Mouse (Mus musculus) erythroblast, embryonic 14.5 days (primary cell): Measurements from ENCODE around the gene Hdc. TPM values are rescaled to one million over a fixed set of nuclear protein-coding genes. Genes with fewer than 3 reads are reported as not detected.

ENCODE experiments used
- H3K27me3 ChIP-seq: 2 replicates; pipeline ENCODE4 v1.6.1; 2012; ENCODE audit warnings: inconsistent platforms; ENCODE audit not compliant: control insufficient read depth
- H3K36me3 ChIP-seq: 2 replicates; pipeline ENCODE4 v1.6.1; 2012; ENCODE audit warnings: mild to moderate bottlenecking, inconsistent platforms; ENCODE audit not compliant: control insufficient read depth
- H3K4me1 ChIP-seq: 2 replicates; pipeline ENCODE4 v1.6.1; 2012; ENCODE audit warnings: inconsistent platforms; ENCODE audit not compliant: control insufficient read depth
- H3K4me3 ChIP-seq: replicated peaks from 2 replicates; pipeline ENCODE3; 2012; ENCODE audit warnings: moderate library complexity, mild to moderate bottlenecking, inconsistent platforms
- H3K9me3 ChIP-seq: 2 replicates; pipeline ENCODE4 v1.6.1; 2012; ENCODE audit warnings: low read length, inconsistent platforms, mixed read lengths; ENCODE audit not compliant: control insufficient read depth
- GATA1 ChIP-seq: IDR thresholded peaks from 2 replicates; pipeline ENCODE4 v1.6.1; 2012; ENCODE audit warnings: low read length, inconsistent platforms, mixed read lengths
- TAL1 ChIP-seq: IDR thresholded peaks from 3 replicates; pipeline ENCODE4 v1.6.1; 2012; ENCODE audit warnings: low read length, inconsistent platforms, mixed read lengths
- polyA plus RNA-seq: library from polyadenylated mRNA; stranded (reverse); fragments of >175 nt; gene quantifications from 2 replicates; pipeline ENCODE4 v1.2.3, GENCODE M21; 2012

The Hdc gene
- polyA plus RNA-seq, 1 experiment, result 0.28 TPM

- peak overlapping the region; percentile 14 for H3K4me3 ChIP-seq
- peaks cover 6% of the 10 kb centered on the region for H3K4me1 ChIP-seq
- no peaks in the 10 kb centered on the region for H3K36me3 ChIP-seq
- TF ChIP-seq GATA1, result no peak
- no peak for TF ChIP-seq TAL1
- H3K27me3 ChIP-seq, result no peaks in the 10 kb centered on the region
- no peaks in the 10 kb centered on the region; the same call in 1 of the 2 replicates for H3K9me3 ChIP-seq
These were observed 25.1 kb downstream of the Hdc start for GRCm38 (mm10) chr2:126593831-126594610.

- Histone ChIP-seq H3K27me3 (no peaks in the 10 kb centered on the region), H3K4me3 (no peak overlapping the region), H3K9me3 (no peaks in the 10 kb centered on the region; the same call in 1 of the 2 replicates), H3K36me3 (peaks cover 3% of the 10 kb centered on the region; the same call in 1 of the 2 replicates), H3K4me1 (peaks cover 4% of the 10 kb centered on the region; the same call in 1 of the 2 replicates)
- TF ChIP-seq TAL1, result no peak
- no peak for TF ChIP-seq GATA1
These were observed 27.8 kb downstream of the Hdc start for GRCm38 (mm10) chr2:126591304-126591703.

- Histone ChIP-seq H3K9me3 (no peaks in the 10 kb centered on the region), H3K36me3 (peaks cover 3% of the 10 kb centered on the region; the same call in 1 of the 2 replicates), H3K27me3 (no peaks in the 10 kb centered on the region), H3K4me1 (no peaks in the 10 kb centered on the region), H3K4me3 (no peak overlapping the region)
- no peak for TF ChIP-seq TAL1
- TF ChIP-seq GATA1, result no peak
These were observed 31.6 kb downstream of the Hdc start for GRCm38 (mm10) chr2:126587468-126587867.

GRCm38 (mm10) chr2:126584621-126585369, 34.3 kb downstream of the Hdc start:
- Histone ChIP-seq H3K27me3 (no peaks in the 10 kb centered on the region), H3K36me3 (peaks cover 5% of the 10 kb centered on the region; the same call in 1 of the 2 replicates), H3K4me3 (no peak overlapping the region), H3K4me1 (no peaks in the 10 kb centered on the region), H3K9me3 (no peaks in the 10 kb centered on the region)
- no peak for TF ChIP-seq GATA1
- TF ChIP-seq TAL1, result no peak

GRCm38 (mm10) chr2:126583960-126584359, 35.1 kb downstream of the Hdc start:
- TF ChIP-seq GATA1 (no peak), TAL1 (no peak)
- H3K36me3 ChIP-seq, result peaks cover 5% of the 10 kb centered on the region; the same call in 1 of the 2 replicates
- no peaks in the 10 kb centered on the region for H3K4me1 ChIP-seq
- no peak overlapping the region for H3K4me3 ChIP-seq
- no peaks in the 10 kb centered on the region for H3K27me3 ChIP-seq
- no peaks in the 10 kb centered on the region for H3K9me3 ChIP-seq

- Histone ChIP-seq H3K9me3 (no peaks in the 10 kb centered on the region), H3K27me3 (no peaks in the 10 kb centered on the region), H3K36me3 (peaks cover 4% of the 10 kb centered on the region; the same call in 1 of the 2 replicates), H3K4me3 (no peak overlapping the region), H3K4me1 (no peaks in the 10 kb centered on the region)
- TF ChIP-seq GATA1 (no peak), TAL1 (no peak)
These were observed 39.8 kb downstream of the Hdc start for GRCm38 (mm10) chr2:126579282-126579681.

GRCm38 (mm10) chr2:126577362-126577761, 41.7 kb downstream of the Hdc start:
- no peak overlapping the region for H3K4me3 ChIP-seq
- no peaks in the 10 kb centered on the region for H3K27me3 ChIP-seq
- H3K4me1 ChIP-seq, result no peaks in the 10 kb centered on the region
- H3K9me3 ChIP-seq, result no peaks in the 10 kb centered on the region
- no peak for TF ChIP-seq TAL1
- TF ChIP-seq GATA1, result no peak
- peaks cover 4% of the 10 kb centered on the region; the same call in 1 of the 2 replicates for H3K36me3 ChIP-seq

- Histone ChIP-seq H3K4me3 (no peak overlapping the region), H3K36me3 (peaks cover 2% of the 10 kb centered on the region; the same call in 1 of the 2 replicates), H3K9me3 (no peaks in the 10 kb centered on the region), H3K27me3 (no peaks in the 10 kb centered on the region), H3K4me1 (no peaks in the 10 kb centered on the region)
- no peak for TF ChIP-seq GATA1
- no peak for TF ChIP-seq TAL1
These were observed 43.5 kb downstream of the Hdc start for GRCm38 (mm10) chr2:126575391-126576176.

GRCm38 (mm10) chr2:126572747-126573146, 46.4 kb downstream of the Hdc start:
- no peaks in the 10 kb centered on the region for H3K9me3 ChIP-seq
- H3K36me3 ChIP-seq, result peaks cover 3% of the 10 kb centered on the region; the same call in 1 of the 2 replicates
- TF ChIP-seq GATA1 (no peak), TAL1 (no peak)
- H3K27me3 ChIP-seq, result no peaks in the 10 kb centered on the region
- H3K4me1 ChIP-seq, result no peaks in the 10 kb centered on the region
- H3K4me3 ChIP-seq, result no peak overlapping the region
